Mouse (Mus musculus) thymus, postnatal 0 days (tissue): Measurements from ENCODE around the gene Gm44596. TPM values are rescaled to one million over a fixed set of nuclear protein-coding genes. Genes with fewer than 3 reads are reported as not detected.

Source experiments
- DNase-seq: peaks from one replicate; pipeline ENCODE4 v3.0.0-alpha.2; 2015; ENCODE audit warnings: low spot score
- polyA plus RNA-seq: library from polyadenylated mRNA; unstranded; fragments of >200 nt; fragmentation: Nextera tagmentation; extraction: Ambion mirVana; gene quantifications from 2 replicates; pipeline ENCODE4 v1.2.1, GENCODE M21; 2015

The Gm44596 gene
- polyA plus RNA-seq, result not detected in 2 replicates

DNA sequence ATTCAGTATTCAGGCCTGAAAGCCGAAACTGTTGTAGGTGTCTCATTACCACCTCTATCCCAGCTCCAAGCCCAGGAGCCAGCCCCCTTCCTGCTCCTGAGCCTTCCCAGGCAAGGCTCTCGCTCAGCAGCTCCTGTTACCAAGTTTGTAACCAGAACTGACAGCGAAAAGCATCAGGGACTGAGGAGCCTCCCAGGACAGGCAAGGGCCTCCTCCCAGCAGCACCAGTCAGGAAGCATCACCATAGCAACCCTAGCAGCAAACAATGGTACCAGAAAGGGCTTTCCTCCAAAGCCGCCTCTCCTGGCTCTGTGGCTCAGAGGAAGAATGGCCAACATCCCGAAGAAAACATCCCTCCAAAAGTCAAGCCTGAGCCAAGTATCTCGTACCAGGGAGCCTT is at the start of gene Gm44596, which contains the start of gene Tex52:
Gm44596 (plus strand) TSS at position 312 of the 400 bp plus-strand sequence.
Tex52 (plus strand) TSS at position 265 of the 400 bp plus-strand sequence.
- no peak for DNase-seq

DNA sequence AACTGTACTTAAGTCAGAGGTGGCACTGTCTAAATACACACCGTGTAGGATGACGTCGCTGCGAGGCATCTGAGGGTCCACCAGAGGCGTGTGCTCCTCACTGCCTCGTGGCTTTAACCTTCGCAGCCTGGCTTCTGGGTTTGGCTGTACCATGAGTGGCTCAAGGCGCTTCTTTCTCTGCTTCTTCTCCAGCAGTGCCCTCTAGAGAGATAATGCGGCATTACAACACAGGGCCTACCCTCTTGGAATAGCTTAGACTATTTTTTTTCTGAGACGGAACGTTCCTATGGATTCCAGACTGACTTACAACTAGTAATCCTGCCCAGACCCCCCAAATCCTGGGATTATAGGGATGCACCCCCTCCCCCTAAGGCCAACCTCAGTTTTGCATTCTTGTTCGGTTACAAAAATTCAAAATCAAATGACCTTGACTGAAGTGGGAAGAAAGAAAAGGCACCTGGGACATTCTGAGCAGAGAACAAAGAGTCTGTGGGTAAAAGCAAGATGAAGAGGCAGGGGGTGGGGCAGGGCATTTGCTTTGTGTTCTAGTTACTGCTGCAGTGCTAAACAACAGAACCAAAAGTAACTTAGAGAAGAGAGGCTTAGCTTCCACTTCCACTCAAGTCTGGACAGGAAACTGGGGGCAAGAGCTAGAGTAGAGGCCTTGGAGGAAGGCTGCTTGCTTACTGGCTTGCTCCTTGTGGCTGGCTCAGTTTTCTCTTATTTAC is 40.7 kb upstream of the Gm44596 start:
- DNase-seq, result peak; percentile 70

DNA sequence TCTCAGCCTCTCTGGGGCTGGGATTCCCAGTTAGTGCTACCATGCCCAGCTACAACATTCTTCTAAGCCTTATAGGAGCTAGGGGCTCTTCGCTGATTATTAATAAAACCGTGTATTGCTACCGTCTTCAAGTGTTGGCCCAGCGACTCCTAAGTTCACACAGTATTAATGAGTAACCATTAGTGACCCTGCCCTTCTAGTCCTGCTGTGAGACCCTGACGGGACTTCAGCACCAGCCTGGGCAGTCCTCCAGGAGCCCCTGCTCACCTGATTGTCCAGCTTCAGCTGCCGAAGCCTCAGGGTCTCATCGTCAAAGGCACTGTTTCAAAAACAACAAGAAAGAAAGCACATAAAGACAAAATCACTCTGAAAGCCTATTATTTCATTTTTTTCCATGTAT is 37.8 kb upstream of the Gm44596 start:
- no peak for DNase-seq

DNA sequence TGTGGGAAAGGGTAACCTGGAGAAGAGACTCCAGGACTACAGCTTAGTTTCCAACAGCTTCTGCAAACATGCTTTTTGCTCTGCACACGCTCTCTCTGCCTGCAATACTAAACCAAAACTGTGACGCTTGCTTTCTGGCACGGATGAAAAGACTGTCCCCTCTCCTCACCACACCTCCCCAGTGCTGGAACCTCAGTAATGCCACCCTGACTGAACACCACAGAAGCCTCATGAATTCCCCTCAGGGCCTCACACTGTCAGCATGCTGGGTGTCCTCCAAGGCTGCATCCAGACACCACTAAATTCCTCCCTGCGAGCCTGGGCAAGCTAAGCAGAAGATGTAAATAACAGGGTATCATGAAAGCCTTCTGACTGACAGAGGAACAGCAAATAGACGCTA is 36.4 kb upstream of the Gm44596 start:
- DNase-seq, result no peak

DNA sequence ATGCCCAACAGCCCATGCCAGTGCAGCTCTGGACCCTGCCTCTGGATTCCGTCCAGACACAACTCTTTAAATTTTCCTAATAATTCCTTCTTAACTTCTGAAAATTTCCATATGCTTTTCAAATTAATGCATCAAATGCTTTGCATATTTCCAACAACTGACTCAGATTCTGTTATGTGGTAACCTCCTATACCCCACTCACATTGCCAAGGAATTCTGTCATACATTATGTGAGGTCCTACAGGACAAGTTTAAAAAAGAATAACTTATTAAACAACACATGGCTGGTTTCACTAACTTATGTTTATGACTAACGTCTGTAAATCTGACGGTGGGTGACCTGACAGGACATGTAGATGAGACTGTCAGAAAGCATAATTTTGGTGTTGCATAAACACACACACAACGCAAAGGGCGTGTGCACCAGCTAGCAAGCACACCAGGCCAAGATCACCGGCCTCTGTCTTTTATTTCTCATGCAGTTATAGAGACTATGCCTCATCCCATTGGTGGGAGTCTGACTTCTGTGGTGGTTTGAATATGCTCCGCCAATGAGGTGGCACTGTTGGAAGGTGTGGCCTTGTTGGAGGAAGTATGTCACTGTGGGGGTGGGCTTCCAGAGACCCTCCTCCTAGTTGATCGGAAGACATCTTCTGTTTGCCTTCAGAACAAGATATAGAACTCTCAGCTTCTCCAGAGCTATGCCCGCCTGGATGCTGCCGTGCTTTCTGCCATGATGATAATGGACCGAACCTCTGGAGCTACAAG is 33.2 kb upstream of the Gm44596 start:
- DNase-seq, result no peak

DNA sequence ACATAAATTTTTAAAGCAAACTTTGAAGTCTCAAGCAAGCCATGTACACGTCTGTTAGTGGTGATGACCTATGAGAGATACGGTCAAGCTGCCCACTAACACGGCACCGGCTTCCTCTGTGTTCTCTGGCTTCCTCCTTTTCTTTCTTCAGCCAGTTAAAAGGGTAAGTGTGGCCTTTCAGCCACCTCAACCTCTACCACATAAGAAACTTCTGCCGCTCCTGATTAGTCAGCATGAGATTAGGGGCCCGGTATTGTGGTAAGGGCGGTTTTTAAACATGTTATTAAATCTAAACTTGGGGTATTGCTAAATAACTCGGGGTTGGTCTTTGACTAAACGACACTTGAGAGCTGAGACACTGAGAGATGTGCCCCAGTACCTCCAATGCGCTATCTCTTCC is 29.7 kb upstream of the Gm44596 start:
- DNase-seq, result no peak

DNA sequence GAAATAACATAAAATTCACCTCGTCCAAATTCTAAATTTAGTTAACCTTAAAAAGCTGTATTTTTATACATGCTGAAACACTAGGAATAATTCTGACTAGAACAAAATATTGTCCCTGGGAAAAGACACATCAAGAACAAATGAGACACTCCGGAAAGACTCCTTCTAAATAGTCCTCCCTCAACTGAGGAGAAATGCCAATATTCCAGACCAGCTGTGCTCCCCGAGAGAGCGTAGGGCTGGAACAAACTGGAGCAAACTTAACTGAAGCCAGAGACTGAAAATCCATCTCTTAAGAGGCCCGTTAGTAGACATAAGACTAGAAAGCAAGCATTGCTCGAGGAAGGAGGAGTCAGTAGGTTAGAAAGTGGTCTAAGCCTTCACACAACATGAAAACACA is 28.5 kb upstream of the Gm44596 start:
- DNase-seq, result no peak

DNA sequence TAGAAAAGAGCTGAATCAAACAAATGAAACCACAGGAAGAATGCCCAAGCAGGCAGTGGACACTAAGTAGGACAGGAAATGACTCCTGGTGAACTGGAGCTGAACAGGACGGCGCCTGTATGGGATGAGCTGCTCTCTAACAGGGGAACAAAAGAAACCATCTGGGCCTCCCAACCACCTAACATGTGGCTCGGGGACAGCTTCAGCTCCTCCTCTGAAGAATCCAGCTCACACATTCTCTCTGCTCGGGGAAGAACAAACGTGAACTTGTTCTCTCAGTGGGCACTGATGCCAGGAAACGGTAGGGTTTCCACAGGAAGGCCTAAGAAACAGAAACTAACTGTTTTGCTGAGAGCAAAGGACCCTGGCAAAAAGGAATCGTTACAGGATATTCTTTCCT is 25.6 kb upstream of the Gm44596 start:
- peak; percentile 9 for DNase-seq

DNA sequence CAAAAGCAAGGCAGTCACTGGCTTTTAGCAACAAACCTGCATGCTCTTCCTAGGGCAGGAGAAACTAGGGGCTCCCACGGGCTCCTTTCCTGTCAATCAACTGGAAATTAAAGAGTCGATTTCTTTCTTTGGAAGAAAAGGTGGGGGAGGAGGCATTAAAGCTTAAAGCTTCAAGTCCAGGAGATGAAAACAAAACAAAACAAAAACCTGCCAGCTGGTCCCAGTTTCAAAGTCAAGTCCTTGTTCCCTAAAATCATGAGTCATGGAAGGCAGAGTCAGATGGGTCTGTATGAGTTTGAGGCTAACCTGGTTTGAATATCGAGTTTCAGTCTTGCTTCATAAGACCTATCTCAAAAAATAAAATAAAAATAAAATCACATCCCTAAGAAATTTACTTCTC is 21.2 kb upstream of the Gm44596 start:
- no peak for DNase-seq

DNA sequence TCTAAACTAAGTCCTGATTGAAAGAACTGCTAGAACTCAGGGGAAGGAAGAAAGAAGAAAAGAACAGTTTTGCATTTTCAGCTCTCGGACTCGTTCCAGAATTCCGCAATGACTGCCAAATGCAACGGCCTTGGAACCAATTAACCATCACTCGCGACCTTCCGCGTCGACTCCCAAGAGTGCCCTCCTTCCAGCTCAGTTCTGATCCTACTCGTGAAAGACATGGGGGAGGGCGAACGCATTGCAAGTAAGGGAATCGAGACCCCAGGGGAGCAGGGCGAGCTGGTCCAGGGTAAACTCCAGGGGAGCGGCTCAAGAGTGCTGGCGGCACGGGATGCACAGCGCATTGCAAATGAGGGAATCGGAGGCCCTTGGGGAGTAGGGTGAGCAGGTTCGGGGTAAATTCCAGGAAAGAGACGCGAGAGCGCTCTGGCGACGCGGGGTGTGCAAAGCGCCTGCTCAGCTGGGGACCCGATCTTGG is 20.1 kb upstream of the Gm44596 start:
- DNase-seq, result no peak

DNA sequence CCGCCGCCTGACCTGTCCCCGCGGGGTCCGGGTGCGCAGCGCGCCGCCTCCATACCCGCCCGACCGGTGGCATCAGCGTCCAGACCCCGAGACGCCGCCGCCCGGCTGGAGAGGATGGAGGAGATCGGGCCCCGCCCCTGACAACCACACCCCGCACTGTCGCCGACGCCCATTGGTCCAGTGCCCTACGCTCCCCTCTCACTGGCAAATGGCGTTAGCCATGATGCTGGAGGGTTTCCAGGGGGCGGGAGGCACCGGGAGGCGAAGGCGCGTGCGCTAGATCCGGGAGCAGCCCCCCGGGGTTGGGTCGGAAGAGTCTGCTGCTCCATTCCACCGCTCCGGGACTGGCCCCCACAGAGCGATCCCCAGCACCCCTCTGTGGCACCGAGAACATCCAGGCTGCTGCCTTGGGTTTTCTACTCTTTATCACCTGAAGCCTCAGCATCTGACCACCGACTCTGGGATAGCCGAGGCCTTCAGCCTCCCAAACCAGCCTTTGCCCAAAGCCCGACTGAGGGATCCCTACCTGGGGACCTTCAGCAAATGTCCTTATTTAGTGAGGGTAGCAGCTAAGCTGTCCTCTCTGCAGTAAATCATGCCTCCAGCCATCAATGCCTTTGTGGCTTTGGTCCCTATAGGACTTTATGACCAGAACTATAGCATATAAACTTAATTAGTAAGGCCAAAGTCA is 19.4 kb upstream of the Gm44596 start, which contains the start of gene Tulp3:
Tulp3 (minus strand) TSS at position 126 of the 691 bp plus-strand sequence.
- peak; percentile 93 for DNase-seq

DNA sequence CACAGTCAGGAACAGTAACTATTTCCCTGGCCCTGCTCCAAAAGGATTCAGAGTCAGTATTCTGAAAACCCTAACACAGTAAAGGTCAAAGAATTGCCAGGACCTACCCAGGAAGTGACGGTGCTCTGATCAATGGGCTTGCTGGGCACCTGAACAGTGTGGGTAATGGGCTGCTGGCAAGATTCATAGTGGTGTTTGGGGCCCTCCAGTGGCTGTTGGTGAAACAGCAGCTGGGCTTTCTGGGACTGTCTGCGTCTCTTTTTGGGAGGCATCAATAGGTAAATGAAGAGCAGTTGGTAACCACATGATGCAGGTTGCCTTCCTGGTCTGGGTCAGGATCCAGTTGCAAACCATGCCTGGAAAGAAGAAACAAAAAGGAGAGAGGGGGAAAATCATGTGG is 16.3 kb upstream of the Gm44596 start:
- peak; percentile 69 for DNase-seq

DNA sequence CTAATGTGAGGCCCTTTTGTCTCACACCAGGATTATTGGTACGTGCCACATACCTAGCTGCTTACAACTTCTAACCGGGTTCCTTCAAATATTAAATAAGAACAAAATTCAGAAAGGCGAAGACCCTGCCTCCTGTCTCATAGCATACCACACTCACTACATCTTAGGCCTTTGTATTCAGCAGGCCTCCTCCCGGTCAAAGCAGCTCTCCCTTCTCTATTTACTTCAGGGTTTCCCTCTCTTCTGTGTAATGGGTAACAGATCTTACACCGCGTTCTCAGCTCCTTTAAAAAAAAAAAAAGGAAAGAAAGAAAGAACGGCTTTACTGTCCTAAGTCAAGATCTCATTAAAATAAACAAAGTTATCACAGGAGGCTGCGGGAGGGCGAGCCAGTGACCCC is 13.4 kb upstream of the Gm44596 start:
- no peak for DNase-seq

DNA sequence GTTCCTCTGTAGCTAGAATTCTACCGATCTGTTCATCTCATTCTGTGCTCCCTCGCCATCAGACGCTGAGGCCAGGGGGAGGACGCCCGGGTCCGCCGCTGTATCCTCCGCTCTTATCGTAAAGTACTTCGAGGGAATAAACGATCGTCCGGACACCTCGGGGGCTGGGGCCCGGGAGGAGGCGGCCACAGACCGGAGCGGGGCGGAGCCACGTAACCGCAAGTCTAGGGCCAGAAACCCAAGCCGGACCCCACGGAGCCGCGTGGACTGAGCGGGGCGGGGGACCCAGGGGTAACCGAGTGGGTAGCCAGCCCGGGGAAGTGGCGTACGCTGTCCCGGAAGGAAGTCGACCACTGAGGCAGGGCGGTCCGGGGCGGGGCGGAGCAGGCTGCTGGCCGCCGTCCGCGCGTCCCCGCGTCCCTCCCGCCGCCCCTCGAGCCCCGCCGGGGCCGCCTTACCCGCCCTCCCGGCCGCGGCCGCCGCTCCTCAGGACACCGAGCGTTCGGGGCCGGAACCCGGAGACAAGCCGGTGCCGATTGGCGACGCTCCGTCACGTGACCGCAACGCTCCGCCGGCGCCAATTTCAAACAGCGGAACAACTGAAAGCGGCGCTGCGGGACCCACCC is 12.8 kb upstream of the Gm44596 start, which contains the start of the genes Rhno1 and Foxm1:
Rhno1 (minus strand) TSS at position 531 of the 626 bp plus-strand sequence.
Foxm1 (plus strand) TSS at position 587 of the 626 bp plus-strand sequence.
- DNase-seq, result peak; percentile 83

DNA sequence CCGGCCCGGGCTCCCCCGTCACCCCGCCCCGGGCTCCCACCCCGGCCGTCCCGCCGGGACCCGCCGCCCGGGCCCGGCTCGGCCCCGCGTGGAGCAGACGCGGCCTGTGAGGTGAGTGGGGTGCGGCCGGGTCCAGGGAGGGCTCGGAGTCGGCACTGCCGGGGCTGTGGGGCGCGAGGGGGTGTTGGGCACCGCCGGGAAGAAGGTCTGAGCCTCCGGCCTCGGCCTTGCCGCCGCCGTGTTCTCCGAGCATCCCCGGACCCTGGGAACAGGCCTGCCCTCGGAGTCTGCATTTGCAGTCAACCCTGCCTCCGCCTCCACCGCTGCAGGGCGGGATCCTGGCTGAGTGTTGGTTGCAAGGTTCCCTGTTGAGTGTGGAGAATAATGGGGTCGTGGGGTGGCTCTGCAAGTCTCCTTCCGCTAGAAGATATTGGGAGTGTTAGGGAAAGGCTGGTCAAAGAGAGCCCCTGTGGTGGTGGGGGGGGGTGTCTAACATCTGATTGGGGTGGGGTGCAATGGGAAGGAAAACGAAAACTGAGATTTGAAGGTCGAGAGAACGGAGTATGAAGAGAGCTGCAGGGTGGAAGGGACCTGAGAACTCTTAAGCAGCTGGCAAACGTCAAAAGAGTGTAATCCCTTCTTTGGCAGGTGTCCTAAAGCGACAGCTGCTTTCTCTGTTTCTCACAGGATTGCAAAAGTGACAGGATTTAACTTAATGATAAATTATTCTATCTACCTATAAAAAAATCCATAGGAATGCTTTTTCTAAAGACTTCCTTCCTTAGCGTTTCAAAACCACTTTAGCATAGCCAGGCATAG is 12.1 kb upstream of the Gm44596 start:
- peak; percentile 26 for DNase-seq

DNA sequence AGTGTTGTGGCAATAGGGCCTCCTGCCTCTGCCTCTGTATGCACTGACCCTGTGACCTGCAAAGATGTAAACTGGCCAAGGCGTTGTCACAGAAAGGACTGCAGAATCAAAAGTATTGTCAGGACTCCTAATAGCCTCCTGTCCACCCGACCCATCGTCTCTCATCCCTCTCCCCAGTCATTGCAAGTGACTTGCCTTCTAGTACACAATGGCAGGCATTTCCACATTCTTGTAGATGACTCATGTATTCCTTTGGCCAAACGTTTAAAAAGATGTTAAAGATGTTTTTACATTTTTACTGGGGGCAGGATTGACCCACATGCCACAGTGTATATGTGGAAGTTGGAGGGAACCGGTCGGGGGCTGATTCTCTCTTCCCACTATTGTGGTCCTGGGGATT is 10.6 kb upstream of the Gm44596 start:
- DNase-seq, result no peak

DNA sequence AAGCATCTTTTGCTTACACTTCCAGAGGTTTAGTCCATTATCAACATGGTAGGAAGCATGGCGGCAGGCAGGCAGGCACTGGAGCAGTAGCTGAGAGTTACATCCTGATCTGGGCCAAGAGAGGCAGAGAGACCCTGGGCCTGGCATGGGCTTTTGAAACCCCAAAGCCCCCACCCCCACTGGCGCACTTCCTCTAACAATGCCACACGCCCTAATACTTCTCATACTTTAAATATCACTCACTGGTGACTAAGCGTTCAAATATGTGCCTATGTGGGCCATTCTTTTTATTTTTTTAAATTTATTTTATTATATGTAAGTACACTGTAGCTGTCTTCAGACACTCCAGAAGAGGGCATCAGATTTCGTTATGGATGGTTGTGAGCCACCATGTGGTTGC is 8.8 kb upstream of the Gm44596 start:
- no peak for DNase-seq

DNA sequence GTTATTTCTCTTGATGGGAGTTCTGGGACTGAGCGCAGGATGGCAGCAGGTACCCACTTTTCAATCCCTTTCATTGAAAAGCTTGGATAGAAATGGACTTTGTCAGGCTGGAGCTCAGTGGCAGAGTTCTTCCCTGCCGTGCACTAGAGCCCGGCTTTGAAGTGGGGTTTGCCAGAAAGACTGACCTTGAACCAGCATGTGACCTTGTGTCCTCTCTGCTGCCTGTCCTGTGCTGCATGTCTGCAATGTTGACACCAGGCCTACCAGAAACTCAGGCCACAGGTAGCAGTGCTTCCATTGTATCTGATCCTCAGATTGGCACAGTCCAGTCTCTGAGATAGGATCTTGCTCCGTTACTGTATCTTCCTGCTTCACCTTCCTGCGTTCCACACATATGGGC is 5.3 kb upstream of the Gm44596 start:
- no peak for DNase-seq

DNA sequence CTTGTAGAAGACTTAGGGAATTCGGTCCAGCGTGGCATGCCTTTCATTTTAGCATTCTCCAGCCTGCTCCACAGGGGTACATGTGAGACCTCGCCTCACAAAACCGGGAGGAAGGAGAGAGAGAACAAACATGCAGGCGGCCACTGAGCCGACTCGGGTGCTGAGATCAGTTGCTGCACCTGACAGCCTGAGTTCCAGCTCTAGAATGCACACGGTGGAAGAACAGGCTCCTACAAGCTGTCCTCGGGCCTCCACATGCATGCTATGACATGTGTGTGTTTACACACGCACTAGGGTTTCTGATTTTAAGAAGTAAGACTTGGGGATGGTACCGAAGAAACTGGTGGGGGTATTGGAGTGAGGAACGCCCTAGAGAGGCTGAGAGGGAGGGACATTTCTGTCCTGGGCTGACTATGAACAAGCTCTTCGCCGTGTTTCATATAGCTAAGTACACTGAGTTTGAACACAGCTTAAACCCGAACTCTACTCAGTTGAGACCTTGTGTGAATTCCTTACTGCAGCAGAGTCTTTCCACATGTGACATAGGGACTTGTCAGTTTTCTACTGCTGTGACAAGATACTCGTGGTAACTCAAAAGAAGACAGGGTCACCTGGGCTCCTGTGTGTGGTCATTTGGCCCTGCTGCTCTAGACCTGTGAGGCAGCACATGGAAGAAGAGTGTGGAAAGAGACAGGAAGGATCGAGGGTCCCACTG is 1.2 kb downstream of the Gm44596 start:
- no peak for DNase-seq

DNA sequence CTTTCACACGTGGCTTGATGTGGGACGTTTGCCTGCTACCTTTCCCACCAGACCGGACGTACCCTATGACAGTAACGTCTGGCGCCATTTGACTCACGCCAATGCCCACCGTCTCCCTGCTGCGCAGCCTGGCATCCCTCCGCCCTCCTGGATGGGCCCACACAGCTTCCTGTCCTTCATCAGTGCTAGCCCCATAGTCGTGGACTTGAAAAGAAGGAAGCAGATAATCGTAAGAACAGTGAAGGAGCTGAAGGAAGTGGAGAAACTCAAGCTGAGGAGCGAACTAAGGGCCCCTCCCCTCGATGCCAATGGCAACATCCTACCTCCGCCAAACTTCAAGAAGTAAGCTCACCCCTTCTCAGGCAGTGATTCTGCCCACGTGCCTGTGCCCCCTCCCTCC is 4.3 kb downstream of the Gm44596 start:
- DNase-seq, result no peak
